Mouse (Mus musculus) midbrain, embryonic 15.5 days (tissue): ENCODE measurements around the gene B430306N03Rik. TPM values are rescaled to one million over a fixed set of nuclear protein-coding genes. Genes with fewer than 3 reads are reported as not detected.
"Not testable (repeated sequence)": the region's sequence is repeated elsewhere in the genome, so short reads cannot be mapped to it uniquely, and the experiment has no call there.

Source experiments
- ATAC-seq: fragments of 200-750 bp; cut with Nextera tagmentation; replicated peaks from 2 replicates; pipeline ENCODE4 v1.8.0; 2017; ENCODE audit warnings: moderate TSS enrichment
- H3K27ac ChIP-seq: fragments of 300-500 bp; sonication (generic); 2 replicates; pipeline ENCODE4 v1.5.1; 2015; ENCODE audit warnings: mild to moderate bottlenecking, inconsistent platforms
- H3K27me3 ChIP-seq: fragments of 300-500 bp; sonication (generic); replicated peaks from 2 replicates; pipeline ENCODE4 v1.6.1; 2015; ENCODE audit warnings: inconsistent platforms
- H3K36me3 ChIP-seq: fragments of 300-500 bp; sonication (generic); replicated peaks from 2 replicates; pipeline ENCODE4 v1.6.1; 2015; ENCODE audit warnings: inconsistent platforms
- H3K4me1 ChIP-seq: fragments of 300-500 bp; sonication (generic); 2 replicates; pipeline ENCODE4 v1.6.1; 2015; ENCODE audit warnings: inconsistent platforms
- H3K4me2 ChIP-seq: fragments of 300-500 bp; sonication (generic); 2 replicates; pipeline ENCODE4 v1.6.1; 2015; ENCODE audit warnings: inconsistent platforms, mild to moderate bottlenecking, moderate library complexity
- H3K4me3 ChIP-seq: fragments of 300-500 bp; sonication (generic); 2 replicates; pipeline ENCODE4 v1.5.1; 2015; ENCODE audit warnings: mild to moderate bottlenecking, inconsistent platforms
- H3K9ac ChIP-seq: fragments of 300-500 bp; sonication (generic); 2 replicates; pipeline ENCODE4 v1.6.1; 2015; ENCODE audit warnings: mild to moderate bottlenecking, inconsistent platforms
- H3K9me3 ChIP-seq: fragments of 300-500 bp; sonication (generic); 2 replicates; pipeline ENCODE4 v1.6.1; 2016; ENCODE audit warnings: inconsistent platforms
- WGBS: fragments of 180-500 bp; shearing (Covaris S2); methylation state at CpG from one replicate; pipeline ENCODE4 v1.1.7; 2015; ENCODE audit warnings: mixed read lengths; 5-methylcytosine and 5-hydroxymethylcytosine counted together
- polyA plus RNA-seq: library from polyadenylated mRNA; unstranded; fragments of >200 nt; fragmentation: Nextera tagmentation; extraction: Ambion mirVana; gene quantifications from 2 replicates; pipeline ENCODE4 v1.2.1, GENCODE M21; 2015

Gene B430306N03Rik
- polyA plus RNA-seq, 1 experiment from 2014 or later: 0.09 TPM

DNA sequence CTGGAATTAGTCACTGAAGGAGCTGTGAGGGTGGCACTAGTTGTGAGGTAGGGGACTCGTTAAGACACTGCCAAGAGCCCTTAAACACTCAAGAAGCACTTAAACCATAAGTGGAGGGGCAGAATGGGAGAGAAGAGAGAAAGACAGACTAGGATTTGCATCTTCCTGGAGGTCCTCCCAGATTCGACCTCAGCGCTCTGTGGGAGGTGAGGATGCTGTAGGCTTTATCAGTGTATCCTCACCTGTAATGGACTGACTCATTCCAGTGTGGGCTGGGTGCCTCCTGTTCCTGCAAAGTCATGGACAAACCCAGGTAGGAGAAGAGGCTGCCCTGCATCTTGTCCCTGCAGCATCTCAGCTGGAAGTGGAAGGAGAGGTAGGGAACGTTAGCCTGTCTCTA lies 30.9 kb downstream of the B430306N03Rik start:
- no peaks in the 10 kb centered on the region for H3K27me3 ChIP-seq
- 72% methylated on average over 4 of the region's 4 CpGs for WGBS
- no peaks in the 10 kb centered on the region for H3K4me1 ChIP-seq
- no peak overlapping the region for H3K9ac ChIP-seq
- no peaks in the 10 kb centered on the region for H3K36me3 ChIP-seq
- H3K27ac ChIP-seq: no peak overlapping the region
- H3K9me3 ChIP-seq: no peaks in the 10 kb centered on the region
- no peak overlapping the region for H3K4me3 ChIP-seq
- H3K4me2 ChIP-seq: no peak overlapping the region
- no peak for ATAC-seq

DNA sequence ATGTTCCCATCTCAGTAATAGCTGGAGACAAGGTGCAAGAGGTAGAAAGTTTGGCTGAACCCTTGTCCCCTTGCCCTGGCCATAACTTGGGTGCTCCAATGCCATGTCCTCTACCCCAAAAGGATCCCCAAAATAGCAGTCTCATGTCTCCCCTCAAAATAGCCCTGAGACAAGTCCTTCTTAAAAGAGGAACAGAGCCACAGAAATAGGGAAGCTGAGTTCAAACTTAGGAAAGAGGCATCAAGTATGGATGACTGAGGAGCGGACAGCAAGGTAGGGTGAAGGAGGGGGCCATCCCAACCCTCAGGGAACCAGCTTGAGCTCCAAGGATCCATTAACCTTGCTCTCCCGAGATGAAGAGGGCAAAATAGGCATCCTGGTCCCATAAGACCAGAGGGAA lies 31.3 kb downstream of the B430306N03Rik start:
- ATAC-seq: no peak
- Histone ChIP-seq H3K4me1 (no peaks in the 10 kb centered on the region), H3K27ac (no peak overlapping the region), H3K27me3 (no peaks in the 10 kb centered on the region), H3K9ac (no peak overlapping the region), H3K4me2 (no peak overlapping the region), H3K4me3 (no peak overlapping the region), H3K9me3 (no peaks in the 10 kb centered on the region), H3K36me3 (no peaks in the 10 kb centered on the region)
- WGBS: 82% methylated on average over 2 of the region's 2 CpGs

DNA sequence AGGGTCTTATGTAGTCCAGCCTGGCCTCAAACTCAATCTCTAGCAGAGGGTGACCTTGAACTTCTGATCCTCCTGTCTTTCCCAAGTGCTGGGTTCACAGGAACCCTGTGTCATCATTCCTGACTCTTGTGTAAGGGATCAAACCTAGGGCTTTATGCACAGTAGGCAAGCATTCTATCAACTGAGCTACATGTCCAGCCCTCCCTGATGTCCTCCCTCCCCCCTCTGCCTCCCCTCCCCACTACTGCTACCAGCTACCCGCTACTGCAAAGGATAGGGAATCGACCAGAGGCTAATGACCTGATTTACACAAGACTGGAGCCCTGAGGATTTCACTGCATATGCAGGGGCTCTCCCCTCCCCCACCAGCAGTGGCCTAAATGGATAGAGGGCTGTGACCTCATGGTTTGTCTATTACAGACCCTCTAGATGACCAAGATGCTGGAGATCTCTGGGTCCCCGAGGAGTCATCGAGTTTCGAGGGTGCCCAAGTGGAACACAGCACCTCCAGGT lies 34.8 kb downstream of the B430306N03Rik start:
- Histone ChIP-seq H3K4me1 (no peaks in the 10 kb centered on the region), H3K36me3 (no peaks in the 10 kb centered on the region), H3K4me3 (no peak overlapping the region), H3K4me2 (no peak overlapping the region), H3K27ac (no peak overlapping the region), H3K27me3 (no peaks in the 10 kb centered on the region), H3K9ac (no peak overlapping the region), H3K9me3 (no peaks in the 10 kb centered on the region)
- 77% methylated on average over 5 of the region's 5 CpGs for WGBS
- no peak for ATAC-seq

DNA sequence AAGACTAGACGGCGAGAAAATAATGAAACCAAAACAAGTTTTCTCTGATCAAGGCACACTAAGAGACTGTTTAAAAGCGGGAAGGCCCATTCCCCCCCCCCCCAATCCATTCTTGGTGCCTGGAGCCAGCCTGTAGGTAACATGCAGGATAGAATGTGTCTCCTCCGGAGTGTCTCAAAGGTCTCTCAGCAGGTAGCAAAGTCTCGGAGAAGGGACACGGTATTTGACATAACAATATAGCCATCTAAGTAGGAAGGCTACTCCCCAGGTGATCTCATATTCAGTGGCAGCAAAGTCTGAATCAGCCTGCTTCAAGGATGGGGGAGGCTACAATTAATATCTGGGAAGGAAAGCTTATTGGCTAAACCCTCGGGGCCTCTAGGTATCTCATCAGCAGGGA lies 37.0 kb downstream of the B430306N03Rik start:
- H3K9ac ChIP-seq, H3K9me3 ChIP-seq, H3K4me2 ChIP-seq, H3K27ac ChIP-seq, H3K4me1 ChIP-seq, H3K36me3 ChIP-seq, H3K4me3 ChIP-seq, H3K27me3 ChIP-seq, ATAC-seq: not testable (repeated sequence)
- 66% methylated on average over 7 of the region's 7 CpGs for WGBS

DNA sequence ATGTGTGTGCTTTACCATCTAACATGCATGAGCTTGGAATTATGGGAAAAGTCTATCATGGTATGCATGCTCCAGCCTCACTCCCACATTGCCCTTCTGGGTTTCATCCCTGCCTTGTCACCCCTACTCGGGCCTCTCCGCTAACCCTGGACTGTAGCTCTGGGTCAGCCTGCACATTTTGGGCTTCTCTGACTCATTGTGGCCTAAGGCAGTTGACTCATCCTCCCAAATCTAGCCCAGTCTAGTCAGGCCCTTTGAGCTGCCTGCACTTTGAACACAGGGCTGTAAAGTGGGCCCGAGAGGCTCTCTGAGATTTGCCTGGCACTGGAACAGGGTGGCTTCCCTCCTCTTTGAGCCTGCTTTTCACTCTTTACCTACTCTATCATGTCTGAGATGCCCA lies 39.9 kb downstream of the B430306N03Rik start:
- no peaks in the 10 kb centered on the region for H3K4me1 ChIP-seq
- H3K9ac ChIP-seq: no peak overlapping the region
- H3K4me3 ChIP-seq: no peak overlapping the region
- no peaks in the 10 kb centered on the region for H3K27me3 ChIP-seq
- no peaks in the 10 kb centered on the region for H3K9me3 ChIP-seq
- WGBS: 94% methylated on average over 3 of the region's 3 CpGs
- no peak for ATAC-seq
- H3K4me2 ChIP-seq: no peak overlapping the region
- no peaks in the 10 kb centered on the region for H3K36me3 ChIP-seq
- H3K27ac ChIP-seq: no peak overlapping the region

DNA sequence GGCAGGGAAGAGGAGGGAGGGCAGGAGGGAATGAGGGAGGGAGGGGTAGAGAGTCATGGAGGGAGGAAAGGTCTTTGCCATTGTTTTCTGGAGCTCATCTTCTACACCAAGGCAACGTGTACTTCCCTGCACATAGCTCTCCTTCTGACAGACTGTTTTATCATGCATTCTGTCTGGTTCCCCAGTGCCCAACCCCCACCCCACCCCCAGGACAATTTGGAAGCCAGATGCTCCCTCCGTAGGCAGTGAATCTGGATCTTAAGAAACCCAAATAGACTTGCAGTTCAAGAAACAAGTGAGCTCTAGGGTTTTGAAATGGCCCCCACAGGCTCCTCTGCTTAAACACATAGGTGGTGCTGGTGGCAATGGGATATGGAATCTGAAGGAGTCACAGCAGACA lies 42.0 kb downstream of the B430306N03Rik start:
- no peak overlapping the region for H3K4me3 ChIP-seq
- H3K4me2 ChIP-seq: no peak overlapping the region
- H3K9me3 ChIP-seq: no peaks in the 10 kb centered on the region
- no peak overlapping the region for H3K9ac ChIP-seq
- H3K4me1 ChIP-seq: no peaks in the 10 kb centered on the region
- no peak overlapping the region for H3K27ac ChIP-seq
- H3K27me3 ChIP-seq: no peaks in the 10 kb centered on the region
- no peaks in the 10 kb centered on the region for H3K36me3 ChIP-seq
- no peak for ATAC-seq
- 55% methylated on average over 2 of the region's 2 CpGs for WGBS

DNA sequence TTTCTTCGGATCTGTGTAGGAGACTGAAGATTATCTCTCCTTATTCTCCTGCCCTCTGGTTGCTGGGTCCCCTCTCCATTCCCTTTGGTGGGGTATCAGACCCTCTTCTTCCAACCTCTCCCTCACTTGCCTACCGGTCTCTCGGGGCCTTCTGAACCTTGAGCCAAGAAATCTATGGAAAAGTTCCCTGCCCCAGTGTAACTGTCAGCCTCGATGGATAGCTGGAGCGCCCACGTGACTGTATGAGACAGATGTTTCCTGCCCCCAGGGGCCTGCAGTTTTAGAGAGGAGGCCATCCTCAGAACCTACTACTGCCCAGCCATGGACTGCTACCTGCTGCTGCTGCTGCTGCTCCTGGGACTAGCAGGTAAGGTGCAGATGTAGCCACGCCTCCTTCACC lies 43.7 kb downstream of the B430306N03Rik start, which contains the start of gene Treml1:
Gene Treml1 (plus strand): TSS at position 301 of the 400 bp plus-strand sequence.
- no peak for ATAC-seq
- Histone ChIP-seq H3K36me3 (no peaks in the 10 kb centered on the region), H3K4me3 (no peak within 1 kb of the TSS), H3K27ac (no peak within 1 kb of the TSS), H3K27me3 (no peaks in the 10 kb centered on the region), H3K9ac (no peak within 1 kb of the TSS), H3K9me3 (no peaks in the 10 kb centered on the region), H3K4me2 (no peak within 1 kb of the TSS), H3K4me1 (no peaks in the 10 kb centered on the region)
- WGBS: 90% methylated on average over 7 of the region's 7 CpGs

DNA sequence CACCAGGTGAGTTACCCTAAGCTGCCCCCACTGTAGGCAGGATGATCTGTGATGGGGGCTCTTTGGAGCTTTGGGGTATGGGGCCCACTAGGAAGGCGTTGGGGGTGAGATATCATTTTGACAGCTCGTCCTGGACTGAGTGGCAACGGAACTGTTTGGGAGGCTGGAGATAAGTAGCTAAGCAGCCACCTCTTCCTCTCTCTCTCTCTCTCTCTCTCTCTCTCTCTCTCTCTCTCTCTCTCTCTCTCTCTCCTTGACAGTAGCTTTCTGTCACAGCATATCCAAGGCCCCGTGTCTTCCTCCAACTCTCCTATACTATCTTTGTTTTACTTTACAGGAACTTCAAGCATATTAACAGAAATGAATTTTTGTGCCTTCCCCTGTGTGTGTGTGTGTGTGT lies 44.5 kb downstream of the B430306N03Rik start:
- Histone ChIP-seq H3K4me1 (no peaks in the 10 kb centered on the region), H3K9ac (no peak overlapping the region), H3K27ac (no peak overlapping the region), H3K36me3 (no peaks in the 10 kb centered on the region), H3K4me2 (no peak overlapping the region), H3K4me3 (no peak overlapping the region), H3K9me3 (no peaks in the 10 kb centered on the region), H3K27me3 (no peaks in the 10 kb centered on the region)
- no peak for ATAC-seq
- WGBS: 73% methylated on average over 4 of the region's 4 CpGs

DNA sequence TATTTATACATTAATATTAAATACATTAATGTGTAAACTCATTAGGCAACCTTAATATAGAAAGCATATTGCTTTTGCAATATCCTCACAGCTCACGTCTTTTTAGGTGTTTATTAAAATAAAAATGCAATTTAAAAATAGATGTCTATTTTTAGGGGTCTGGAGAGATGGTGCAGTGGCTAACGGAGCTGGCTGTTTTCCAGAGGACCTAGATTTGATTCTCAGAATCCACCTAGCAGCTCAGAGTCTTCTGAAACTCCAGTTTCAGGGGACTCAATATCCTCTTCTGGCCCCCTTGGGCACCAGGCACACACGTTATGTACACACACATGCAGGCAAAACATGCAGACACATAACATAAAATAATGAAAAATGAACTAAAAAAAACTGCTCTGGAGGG lies 46.4 kb downstream of the B430306N03Rik start:
- Histone ChIP-seq H3K4me2 (no peak overlapping the region), H3K4me1 (no peaks in the 10 kb centered on the region), H3K36me3 (no peaks in the 10 kb centered on the region), H3K9me3 (no peaks in the 10 kb centered on the region), H3K27ac (no peak overlapping the region), H3K4me3 (no peak overlapping the region), H3K9ac (no peak overlapping the region), H3K27me3 (no peaks in the 10 kb centered on the region)
- no peak for ATAC-seq
- WGBS: 78% methylated on average over 3 of the region's 3 CpGs

DNA sequence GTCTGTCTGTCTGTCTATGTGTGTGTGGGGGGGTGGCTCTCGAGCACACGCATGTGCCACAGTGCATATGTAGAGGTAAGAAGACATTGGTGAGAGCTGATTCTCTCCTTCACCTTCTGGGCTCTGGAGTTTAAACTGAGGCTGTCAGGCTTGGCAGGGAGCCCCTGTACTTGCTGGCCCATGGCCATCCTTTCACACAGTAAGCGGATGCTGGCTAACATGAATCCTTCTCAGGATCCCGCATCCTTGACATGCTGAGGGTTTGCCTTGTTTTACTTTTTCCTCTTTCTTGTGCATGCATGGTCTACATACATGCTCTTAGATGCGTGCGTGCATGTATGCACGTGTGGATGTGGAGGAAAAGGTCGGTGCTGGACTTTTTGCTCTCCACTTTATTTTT lies 47.0 kb downstream of the B430306N03Rik start:
- H3K4me3 ChIP-seq: no peak overlapping the region
- H3K9me3 ChIP-seq: no peaks in the 10 kb centered on the region
- no peaks in the 10 kb centered on the region for H3K4me1 ChIP-seq
- no peak overlapping the region for H3K4me2 ChIP-seq
- H3K27me3 ChIP-seq: no peaks in the 10 kb centered on the region
- no peak for ATAC-seq
- no peak overlapping the region for H3K9ac ChIP-seq
- H3K36me3 ChIP-seq: no peaks in the 10 kb centered on the region
- 87% methylated on average over 8 of the region's 8 CpGs for WGBS
- no peak overlapping the region for H3K27ac ChIP-seq

DNA sequence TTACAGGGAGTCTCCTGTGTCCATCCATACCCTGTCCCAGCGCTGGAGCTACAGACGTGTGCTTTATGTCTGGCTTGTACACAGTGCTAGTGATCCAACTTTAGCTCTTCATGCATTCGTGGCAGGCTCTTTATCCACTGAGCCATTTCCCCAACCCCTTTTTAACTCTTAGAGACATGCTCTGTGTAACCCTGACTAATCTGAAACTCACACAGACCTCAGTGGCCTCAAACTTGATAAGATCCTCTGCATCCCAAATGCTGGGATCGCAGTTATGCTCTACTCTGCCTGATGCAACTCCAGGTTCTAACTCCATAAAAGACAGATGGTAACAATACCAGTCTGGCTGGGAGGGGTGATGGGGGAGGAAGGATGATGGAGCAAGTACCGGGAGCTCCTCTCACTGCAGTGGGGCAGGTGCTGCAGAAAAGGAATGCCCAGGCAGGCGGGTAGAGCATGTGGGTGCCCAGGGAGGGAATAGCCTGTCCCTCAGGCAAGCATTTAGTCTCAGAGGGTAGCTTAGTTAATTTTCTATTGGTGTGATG lies 47.6 kb downstream of the B430306N03Rik start:
- whole genome bisulfite sequencing: 77% methylated on average over 6 of the region's 6 CpGs

DNA sequence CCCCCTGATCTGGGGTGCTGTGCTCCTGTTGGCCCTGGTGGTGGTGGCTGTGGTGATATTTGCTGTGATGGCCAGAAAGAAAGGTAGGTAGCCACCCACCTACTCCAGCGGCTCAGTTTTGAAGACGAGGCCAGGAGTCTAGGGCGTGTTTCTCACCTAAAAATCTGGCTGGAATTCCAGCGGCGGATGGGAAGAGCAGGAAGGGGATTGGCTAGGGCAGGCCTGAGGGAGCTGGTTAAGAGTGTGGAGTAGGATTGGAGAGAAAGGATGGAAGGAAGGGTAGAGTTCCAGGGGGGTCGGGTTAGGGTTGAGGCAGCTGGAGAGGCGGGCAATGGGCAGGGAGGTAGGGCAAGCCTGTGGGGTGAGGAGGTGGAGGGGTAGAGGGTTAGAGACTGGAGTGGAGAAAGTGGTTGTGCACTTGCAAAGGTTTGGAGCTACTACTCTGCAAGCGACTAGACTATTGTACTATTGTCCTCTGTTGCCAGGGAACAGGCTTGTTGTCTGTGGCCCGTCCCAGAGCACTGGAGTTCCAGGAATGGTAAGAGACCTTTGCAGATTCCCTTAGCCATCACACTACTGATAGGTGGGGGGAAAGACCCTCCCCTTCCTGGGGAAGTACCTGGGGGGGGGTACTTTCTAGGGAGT lies 49.7 kb downstream of the B430306N03Rik start:
- no peaks in the 10 kb centered on the region for H3K9me3 ChIP-seq
- H3K27ac ChIP-seq: no peak overlapping the region
- ATAC-seq: no peak
- 72% methylated on average over 9 of the region's 9 CpGs for WGBS
- H3K27me3 ChIP-seq: no peaks in the 10 kb centered on the region
- H3K36me3 ChIP-seq: no peaks in the 10 kb centered on the region
- no peaks in the 10 kb centered on the region for H3K4me1 ChIP-seq
- no peak overlapping the region for H3K4me3 ChIP-seq
- no peak overlapping the region for H3K4me2 ChIP-seq
- no peak overlapping the region for H3K9ac ChIP-seq

More for the DNA sequence above, 47.6 kb downstream of the B430306N03Rik start:
- Histone ChIP-seq H3K4me2 (no peak overlapping the region), H3K9me3 (no peaks in the 10 kb centered on the region), H3K4me3 (no peak overlapping the region), H3K36me3 (no peaks in the 10 kb centered on the region), H3K27ac (no peak overlapping the region), H3K27me3 (no peaks in the 10 kb centered on the region), H3K9ac (no peak overlapping the region), H3K4me1 (no peaks in the 10 kb centered on the region)
- ATAC-seq: no peak

DNA sequence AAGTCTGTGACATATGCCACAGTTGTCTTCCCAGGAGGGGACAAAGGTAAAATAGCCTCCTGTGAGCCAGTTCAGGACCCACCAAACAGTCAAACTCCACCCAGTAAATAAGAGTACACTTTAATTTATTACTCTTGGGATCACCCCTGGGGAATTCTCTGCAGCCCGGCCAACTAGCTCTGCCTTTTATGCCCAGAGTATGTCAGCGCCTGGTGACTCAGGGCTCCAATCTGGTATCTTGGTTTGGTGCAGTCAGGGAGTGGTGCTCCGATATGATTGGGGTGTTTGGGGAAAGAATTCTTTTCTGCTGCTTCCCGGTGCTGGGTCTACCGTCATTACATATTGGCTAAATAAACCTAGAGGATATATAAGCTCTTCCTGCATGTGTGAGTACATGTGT lies 50.9 kb downstream of the B430306N03Rik start:
- WGBS: 92% methylated on average over 5 of the region's 5 CpGs
- Histone ChIP-seq H3K36me3 (no peaks in the 10 kb centered on the region), H3K9ac (no peak overlapping the region), H3K27ac (no peak overlapping the region), H3K9me3 (no peaks in the 10 kb centered on the region), H3K4me2 (no peak overlapping the region), H3K4me1 (no peaks in the 10 kb centered on the region), H3K27me3 (no peaks in the 10 kb centered on the region), H3K4me3 (no peak overlapping the region)
- no peak for ATAC-seq
